Comparison of ENCODE assay signal across 10 mouse cellular contexts in the genomic region with DNA sequence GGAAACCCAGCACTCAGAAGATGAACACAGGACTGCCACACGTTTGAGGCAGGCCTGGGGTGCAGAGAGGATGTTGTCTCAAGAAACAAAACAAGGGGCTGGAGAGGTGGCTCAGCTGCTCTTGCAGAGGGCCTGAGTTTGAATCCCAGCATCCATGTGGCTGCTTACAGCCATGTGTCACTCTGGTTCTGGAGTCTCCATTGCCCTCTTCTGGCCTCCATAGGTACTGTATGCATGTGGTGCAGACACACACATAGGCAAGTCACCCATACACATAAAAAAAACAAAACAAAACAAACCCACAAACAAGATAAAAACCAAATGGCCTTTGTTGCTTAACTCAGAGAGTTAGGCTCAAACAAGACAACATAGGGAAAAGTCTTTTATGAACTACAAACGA. TPM values are rescaled to one million over a fixed set of nuclear protein-coding genes. Genes with fewer than 3 reads are reported as not detected.
DNase-seq lines count a peak whose midpoint lies in the region; ATAC-seq and TF ChIP-seq lines count a peak whose summit lies in the region.
"Had no signal": no experiment of that assay in that cellular context is flagged by ENCODE, and none has a peak within 500 bp of the region (broad histone marks: within the 10 kb centered on the region; RNA-seq: fewer than 3 reads in every experiment).

No protein-coding gene starts in this region.

- TF ChIP-seq POLR2A in bone marrow macrophage, adult 2 months (IDR thresholded peaks at IDR 0.05; ENCODE audit: borderline replicate concordance, low read depth, low read length): no peak

- no peaks in the 10 kb centered on the region for H3K9me3 ChIP-seq in forebrain, postnatal 0 days (ENCODE audit: low read length)
- H3K9me3 ChIP-seq in forebrain, embryonic 15.5 days: no peaks in the 10 kb centered on the region
- no peaks in the 10 kb centered on the region for H3K9me3 ChIP-seq in neural tube, embryonic 13.5 days
- H3K9me3 ChIP-seq in liver, postnatal 0 days (ENCODE audit: low read length): no peaks in the 10 kb centered on the region
- no peaks in the 10 kb centered on the region; the same call in 1 of the 2 replicates for H3K9me3 ChIP-seq in heart, embryonic 11.5 days (replicated peaks; ENCODE audit: control insufficient read depth, low read length)
- H3K9me3 ChIP-seq: heart, embryonic 12.5 days had no signal

- TF ChIP-seq CTCF in forebrain, postnatal 0 days (IDR thresholded peaks at IDR 0.05; ENCODE audit: low read depth): peak; percentile 57
- TF ChIP-seq CTCF in bone marrow macrophage, adult 2 months (IDR thresholded peaks at IDR 0.05; ENCODE audit: low read depth, low read length): peak; percentile 21; the same call in 1 of the 2 replicates
- peak; percentile 69 for TF ChIP-seq CTCF in liver, postnatal 0 days (IDR thresholded peaks at IDR 0.05; ENCODE audit: low read depth)

- WGBS in forebrain, postnatal 0 days: 94% methylated on average over 2 of the region's 2 CpGs
- WGBS in forebrain, embryonic 15.5 days: 87% methylated on average over 2 of the region's 2 CpGs
- WGBS in neural tube, embryonic 13.5 days: 76% methylated on average over 2 of the region's 2 CpGs
- 82% methylated on average over 2 of the region's 2 CpGs for WGBS in liver, postnatal 0 days (ENCODE audit: insufficient replicate concordance)
- 75% methylated on average over 2 of the region's 2 CpGs for WGBS in heart, embryonic 11.5 days (ENCODE audit: insufficient replicate concordance)

- no peak overlapping the region for H3K27ac ChIP-seq in forebrain, postnatal 0 days (ENCODE audit: low read depth, low read length)
- no peak overlapping the region for H3K27ac ChIP-seq in forebrain, embryonic 15.5 days (replicated peaks)
- H3K27ac ChIP-seq in neural tube, embryonic 13.5 days (replicated peaks): peak overlapping the region; percentile 84
- H3K27ac ChIP-seq in bone marrow macrophage, adult 2 months (ENCODE audit: insufficient read depth, low read depth, low read length): no peak overlapping the region
- H3K27ac ChIP-seq in liver, postnatal 0 days (ENCODE audit: low read depth): no peak overlapping the region
- no peak overlapping the region for H3K27ac ChIP-seq in heart, embryonic 11.5 days (ENCODE audit: low read depth, low read length)

- H3K27me3 ChIP-seq in forebrain, postnatal 0 days (ENCODE audit: insufficient read depth, low read length): no peaks in the 10 kb centered on the region
- H3K27me3 ChIP-seq in forebrain, embryonic 15.5 days: no peaks in the 10 kb centered on the region
- H3K27me3 ChIP-seq in neural tube, embryonic 13.5 days: no peaks in the 10 kb centered on the region
- no peaks in the 10 kb centered on the region for H3K27me3 ChIP-seq in liver, postnatal 0 days (ENCODE audit: insufficient read depth, low read length)
- H3K27me3 ChIP-seq in heart, embryonic 11.5 days (ENCODE audit: control insufficient read depth, insufficient read depth, low read length): no peaks in the 10 kb centered on the region

- H3K4me2 ChIP-seq in forebrain, postnatal 0 days (ENCODE audit: low read depth): no peak overlapping the region
- H3K4me2 ChIP-seq in forebrain, embryonic 15.5 days (replicated peaks): no peak overlapping the region
- no peak overlapping the region for H3K4me2 ChIP-seq in neural tube, embryonic 13.5 days
- no peak overlapping the region for H3K4me2 ChIP-seq in liver, postnatal 0 days (ENCODE audit: low read depth, low read length)
- H3K4me2 ChIP-seq in heart, embryonic 11.5 days: no peak overlapping the region

- ATAC-seq in forebrain, postnatal 0 days: no peak
- no peak for ATAC-seq in forebrain, embryonic 15.5 days (replicated peaks)
- no peak for ATAC-seq in neural tube, embryonic 13.5 days (ENCODE audit: low read depth)
- no peak for ATAC-seq in liver, postnatal 0 days
- ATAC-seq in heart, embryonic 11.5 days (replicated peaks; ENCODE audit: insufficient number of reproducible peaks, low FRiP score, low TSS enrichment): no peak

- H3K4me1 ChIP-seq in forebrain, postnatal 0 days (ENCODE audit: insufficient read depth): peaks cover 4% of the 10 kb centered on the region; the same call in 1 of the 2 replicates
- H3K4me1 ChIP-seq in forebrain, embryonic 15.5 days: peaks cover 22% of the 10 kb centered on the region
- H3K4me1 ChIP-seq in neural tube, embryonic 13.5 days (replicated peaks): peaks cover 68% of the 10 kb centered on the region
- peaks cover 7% of the 10 kb centered on the region for H3K4me1 ChIP-seq in bone marrow macrophage, adult 2 months (ENCODE audit: control insufficient read depth, insufficient read depth, low read length)
- peaks cover 11% of the 10 kb centered on the region for H3K4me1 ChIP-seq in liver, postnatal 0 days (ENCODE audit: insufficient read depth)
- peaks cover 14% of the 10 kb centered on the region; the same call in 1 of the 2 replicates for H3K4me1 ChIP-seq in heart, embryonic 11.5 days (ENCODE audit: control insufficient read depth, insufficient read depth, low read length)

- H3K9ac ChIP-seq in forebrain, postnatal 0 days: no peak overlapping the region
- H3K9ac ChIP-seq in forebrain, embryonic 15.5 days (replicated peaks): no peak overlapping the region
- H3K9ac ChIP-seq in neural tube, embryonic 13.5 days: no peak overlapping the region
- no peak overlapping the region for H3K9ac ChIP-seq in liver, postnatal 0 days (replicated peaks)
- no peak overlapping the region for H3K9ac ChIP-seq in heart, embryonic 11.5 days (ENCODE audit: low read depth, low read length)
- H3K9ac ChIP-seq: heart, embryonic 12.5 days had no signal

- no peak for TF ChIP-seq EP300 in liver, postnatal 0 days (IDR thresholded peaks at IDR 0.05; ENCODE audit: low read depth)

- H3K36me3 ChIP-seq in forebrain, postnatal 0 days (ENCODE audit: insufficient read depth): peaks cover 38% of the 10 kb centered on the region
- peaks cover 42% of the 10 kb centered on the region for H3K36me3 ChIP-seq in forebrain, embryonic 15.5 days
- H3K36me3 ChIP-seq in neural tube, embryonic 13.5 days: peaks cover 42% of the 10 kb centered on the region
- H3K36me3 ChIP-seq in liver, postnatal 0 days (replicated peaks; ENCODE audit: insufficient read depth, low read length): peaks cover 18% of the 10 kb centered on the region
- peaks cover 21% of the 10 kb centered on the region for H3K36me3 ChIP-seq in heart, embryonic 11.5 days (ENCODE audit: control insufficient read depth, insufficient read depth, low read length)

- H3K4me3 ChIP-seq in forebrain, postnatal 0 days (ENCODE audit: low read depth, low read length): no peak overlapping the region
- no peak overlapping the region for H3K4me3 ChIP-seq in forebrain, embryonic 15.5 days
- no peak overlapping the region for H3K4me3 ChIP-seq in neural tube, embryonic 13.5 days
- no peak overlapping the region for H3K4me3 ChIP-seq in bone marrow macrophage, adult 2 months (ENCODE audit: insufficient read depth, low read length)
- H3K4me3 ChIP-seq in liver, postnatal 0 days (ENCODE audit: low read depth, low read length): no peak overlapping the region
- no peak overlapping the region for H3K4me3 ChIP-seq in heart, embryonic 11.5 days (ENCODE audit: low read depth, low read length)
- H3K4me3 ChIP-seq: heart, embryonic 12.5 days had no signal

- DNase-seq in forebrain, postnatal 0 days: no peak
- no peak for DNase-seq in neural tube, embryonic 10.5 days (ENCODE audit: extremely low spot score, low spot score)
- peak; percentile 49 for DNase-seq in liver, postnatal 0 days
- DNase-seq in urinary bladder, postnatal 25 days (ENCODE audit: low spot score): no peak
- DNase-seq: cerebellum, adult 9-10 months had no signal

RNA-seq across cellular contexts. Expression of a gene that starts 2.3 kb away (rescaled TPM):
- total RNA-seq in forebrain, postnatal 0 days (2014; rRNA removed): 86.9 and 90.7 TPM in 2 replicates
- polyA plus RNA-seq in forebrain, postnatal 0 days (2015; fragmentation: Nextera tagmentation; extraction: Ambion mirVana): 17.7 and 19.2 TPM in 2 replicates
- polyA plus RNA-seq in forebrain, embryonic 15.5 days (2015; fragmentation: Nextera tagmentation; extraction: Ambion mirVana): 22.3 and 23.2 TPM in 2 replicates
- polyA plus RNA-seq in neural tube, embryonic 13.5 days (2015; fragmentation: Nextera tagmentation; extraction: Ambion mirVana): 16.2 and 18.6 TPM in 2 replicates
- polyA plus RNA-seq in bone marrow macrophage, adult 2 months (2012; ENCODE audit: insufficient read depth, insufficient read length, missing spikeins): 42.8 and 52.7 TPM in 2 replicates
- polyA plus RNA-seq in liver, postnatal 0 days (2015; fragmentation: Nextera tagmentation; extraction: Ambion mirVana): 4.7 and 5.2 TPM in 2 replicates
- polyA plus RNA-seq in heart, embryonic 11.5 days (2014; fragmentation: Nextera tagmentation; extraction: Ambion mirVana): 6.7 and 8.4 TPM in 2 replicates

RNA-seq across cellular contexts. Expression of a gene that starts 34.4 kb away (rescaled TPM):
- total RNA-seq in forebrain, postnatal 0 days (2014; rRNA removed): 0.08 TPM in 1 of 2 replicates, not detected in the other
- 0.06 TPM in 2 replicates for polyA plus RNA-seq in forebrain, postnatal 0 days (2015; fragmentation: Nextera tagmentation; extraction: Ambion mirVana)
- polyA plus RNA-seq in forebrain, embryonic 15.5 days (2015; fragmentation: Nextera tagmentation; extraction: Ambion mirVana): 0.17 and 0.31 TPM in 2 replicates
- 0.18 and 0.61 TPM in 2 replicates for polyA plus RNA-seq in neural tube, embryonic 13.5 days (2015; fragmentation: Nextera tagmentation; extraction: Ambion mirVana)
- not detected in 2 replicates for polyA plus RNA-seq in bone marrow macrophage, adult 2 months (2012; ENCODE audit: insufficient read depth, insufficient read length, missing spikeins)
- polyA plus RNA-seq in liver, postnatal 0 days (2015; fragmentation: Nextera tagmentation; extraction: Ambion mirVana): 0.06 and 0.34 TPM in 2 replicates
- 0.15 and 0.26 TPM in 2 replicates for polyA plus RNA-seq in heart, embryonic 11.5 days (2014; fragmentation: Nextera tagmentation; extraction: Ambion mirVana)
